Mouse (Mus musculus) embryonic facial prominence, embryonic 13.5 days (tissue): Measurements from ENCODE around the gene Arhgap15. TPM values are rescaled to one million over a fixed set of nuclear protein-coding genes. Genes with fewer than 3 reads are reported as not detected.

Experiments used
- ATAC-seq: fragments of 200-750 bp; cut with Nextera tagmentation; 2 replicates; pipeline ENCODE4 v1.8.0; 2017; ENCODE audit warnings: low read depth; ENCODE audit not compliant: insufficient number of reproducible peaks, insufficient read depth, low FRiP score, low TSS enrichment
- H3K27ac ChIP-seq: fragments of 300-500 bp; sonication (generic); 2 replicates; pipeline ENCODE4 v1.5.1; 2015; ENCODE audit warnings: moderate library complexity, mild to moderate bottlenecking, inconsistent platforms
- H3K27me3 ChIP-seq: fragments of 300-500 bp; sonication (generic); 2 replicates; pipeline ENCODE4 v1.6.1; 2015; ENCODE audit warnings: mild to moderate bottlenecking, inconsistent platforms
- H3K36me3 ChIP-seq: fragments of 300-500 bp; sonication (generic); 2 replicates; pipeline ENCODE4 v1.6.1; 2015; ENCODE audit warnings: mild to moderate bottlenecking, inconsistent platforms
- H3K4me1 ChIP-seq: fragments of 300-500 bp; sonication (generic); 2 replicates; pipeline ENCODE4 v1.6.1; 2015; ENCODE audit warnings: inconsistent platforms
- H3K4me2 ChIP-seq: fragments of 300-500 bp; sonication (generic); 2 replicates; pipeline ENCODE4 v1.6.1; 2015; ENCODE audit warnings: moderate library complexity, mild to moderate bottlenecking, inconsistent platforms
- H3K4me3 ChIP-seq: fragments of 300-500 bp; sonication (generic); 2 replicates; pipeline ENCODE4 v1.5.1; 2015; ENCODE audit warnings: mild to moderate bottlenecking, inconsistent platforms
- H3K9ac ChIP-seq: fragments of 300-500 bp; sonication (generic); 2 replicates; pipeline ENCODE4 v1.6.1; 2015; ENCODE audit warnings: mild to moderate bottlenecking, inconsistent platforms
- H3K9me3 ChIP-seq: fragments of 300-500 bp; sonication (generic); 2 replicates; pipeline ENCODE4 v1.6.1; 2016; ENCODE audit warnings: inconsistent platforms
- WGBS: fragments of 180-500 bp; shearing (Covaris S2); methylation state at CpG from one replicate; pipeline ENCODE4 v1.1.7; 2015; ENCODE audit warnings: mixed read lengths; 5-methylcytosine and 5-hydroxymethylcytosine counted together
- polyA plus RNA-seq: library from polyadenylated mRNA; unstranded; fragments of >200 nt; fragmentation: Nextera tagmentation; extraction: Ambion mirVana; gene quantifications from 2 replicates; pipeline ENCODE4 v1.2.1, GENCODE M21; 2015

Arhgap15 gene
- polyA plus RNA-seq, 1 experiment from 2014 or later, result 1.6 TPM

DNA sequence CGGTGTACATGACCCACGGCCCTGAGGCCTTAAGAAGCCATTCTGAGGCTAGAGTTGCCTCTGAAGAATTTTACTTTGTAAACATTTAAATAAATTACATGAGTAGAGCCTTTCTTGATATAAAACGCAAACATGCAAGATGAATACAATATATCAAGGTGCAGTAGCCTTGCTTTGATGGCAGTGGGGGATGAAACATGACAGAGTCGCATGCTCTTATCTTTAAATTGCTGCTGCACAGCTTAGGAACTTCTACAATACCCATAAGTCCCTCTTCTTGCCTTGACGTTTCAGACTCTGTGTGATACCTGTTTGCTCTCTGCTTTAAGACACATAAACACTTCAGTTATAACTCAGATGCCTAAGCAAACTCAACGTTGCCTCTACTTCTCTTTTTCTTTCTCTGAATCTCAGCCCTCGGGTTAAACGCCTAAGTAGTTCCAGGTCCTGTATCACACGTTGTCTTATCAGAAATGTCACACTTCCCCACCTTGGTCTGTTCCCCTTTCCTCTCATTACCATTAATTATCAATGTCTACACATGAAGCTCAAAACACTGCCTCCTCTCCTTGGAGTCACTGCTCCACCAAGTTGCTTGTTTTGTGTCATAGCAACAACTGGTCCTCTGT lies 9.3 kb upstream of the Arhgap15 start:
- no peaks in the 10 kb centered on the region for H3K36me3 ChIP-seq
- H3K4me2 ChIP-seq, result no peak overlapping the region
- no peak for ATAC-seq
- H3K27me3 ChIP-seq, result no peaks in the 10 kb centered on the region
- H3K9ac ChIP-seq, result no peak overlapping the region
- H3K4me3 ChIP-seq, result no peak overlapping the region
- H3K4me1 ChIP-seq, result no peaks in the 10 kb centered on the region
- H3K9me3 ChIP-seq, result no peaks in the 10 kb centered on the region
- H3K27ac ChIP-seq, result no peak overlapping the region
- 80% methylated on average over 9 of the region's 9 CpGs for WGBS

DNA sequence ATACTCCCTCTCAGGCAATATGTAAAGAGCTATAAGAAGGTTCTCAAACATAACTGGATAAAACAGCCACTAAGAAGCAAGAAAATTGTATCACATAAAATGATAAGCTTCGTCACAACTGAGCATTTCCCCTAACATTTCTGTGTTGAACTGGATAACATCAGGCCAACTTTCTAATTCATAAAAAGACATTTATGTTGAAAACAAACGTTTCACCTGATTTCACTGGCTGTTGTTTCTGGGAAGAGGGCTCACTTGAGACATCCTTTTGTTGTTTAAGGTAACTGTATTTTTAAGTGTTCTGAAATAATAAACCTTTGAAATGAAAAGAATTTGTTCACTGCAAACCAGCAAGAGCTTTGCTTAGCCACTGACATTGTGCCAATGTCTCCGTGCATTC lies 697 bp downstream of the Arhgap15 start:
- no peaks in the 10 kb centered on the region for H3K9me3 ChIP-seq
- no peak overlapping the region for H3K4me3 ChIP-seq
- H3K27ac ChIP-seq, result no peak overlapping the region
- no peaks in the 10 kb centered on the region for H3K27me3 ChIP-seq
- ATAC-seq, result no peak
- no peak overlapping the region for H3K9ac ChIP-seq
- H3K4me1 ChIP-seq, result no peaks in the 10 kb centered on the region
- H3K36me3 ChIP-seq, result no peaks in the 10 kb centered on the region
- WGBS, result 74% methylated on average over 3 of the region's 3 CpGs
- no peak overlapping the region for H3K4me2 ChIP-seq

DNA sequence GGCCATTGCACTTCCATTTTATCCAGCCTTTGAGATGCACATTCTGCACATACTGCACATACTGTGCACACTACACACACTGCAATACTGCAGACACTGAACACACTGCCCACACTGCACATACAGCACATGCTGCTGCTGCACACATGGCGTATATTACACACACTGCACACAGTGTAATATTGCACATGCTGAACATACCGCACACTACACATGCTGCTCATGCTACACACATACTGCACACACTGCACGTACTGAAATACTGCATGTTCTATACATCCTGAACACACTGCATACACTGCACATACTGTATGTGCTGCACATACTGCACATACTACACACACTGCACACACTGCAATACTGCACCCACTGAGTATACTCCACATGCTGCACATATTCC lies 7.3 kb downstream of the Arhgap15 start:
- no peak overlapping the region for H3K4me2 ChIP-seq
- 94% methylated on average over 3 of the region's 3 CpGs for WGBS

DNA sequence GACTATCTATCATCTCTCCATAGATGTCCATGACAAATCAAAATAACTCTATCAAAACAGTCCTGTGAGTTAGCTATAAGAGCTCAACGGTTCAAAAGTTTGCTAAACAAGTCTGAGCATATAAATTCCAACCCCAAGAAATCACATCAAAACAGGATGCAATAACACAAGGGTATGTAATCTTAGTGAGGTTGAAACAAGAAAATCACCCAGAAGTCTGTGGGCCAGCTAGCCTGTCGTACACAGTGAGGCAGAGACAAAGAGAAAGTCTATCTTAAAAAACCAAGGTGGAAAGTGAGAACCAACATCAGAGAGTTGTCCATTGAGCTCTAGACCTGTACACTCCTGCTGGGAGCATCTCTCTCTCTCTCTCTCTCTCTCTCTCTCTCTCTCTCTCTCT lies 8.0 kb downstream of the Arhgap15 start:
- Histone ChIP-seq H3K36me3 (no peaks in the 10 kb centered on the region), H3K27ac (no peak overlapping the region), H3K4me3 (no peak overlapping the region), H3K9me3 (no peaks in the 10 kb centered on the region), H3K27me3 (no peaks in the 10 kb centered on the region), H3K4me2 (no peak overlapping the region), H3K9ac (no peak overlapping the region), H3K4me1 (0 out of 2 replicates have a peak, but pooled peaks cover 4% of the 10 kb centered on the region)
- ATAC-seq, result no peak
- WGBS, result 76% methylated on average over 2 of the region's 2 CpGs

More for the DNA sequence above, 7.3 kb downstream of the Arhgap15 start:
- Histone ChIP-seq H3K9me3 (no peaks in the 10 kb centered on the region), H3K4me1 (0 out of 2 replicates have a peak, but pooled peaks cover 2% of the 10 kb centered on the region), H3K9ac (no peak overlapping the region), H3K36me3 (no peaks in the 10 kb centered on the region), H3K27ac (no peak overlapping the region), H3K4me3 (no peak overlapping the region), H3K27me3 (no peaks in the 10 kb centered on the region)
- no peak for ATAC-seq

DNA sequence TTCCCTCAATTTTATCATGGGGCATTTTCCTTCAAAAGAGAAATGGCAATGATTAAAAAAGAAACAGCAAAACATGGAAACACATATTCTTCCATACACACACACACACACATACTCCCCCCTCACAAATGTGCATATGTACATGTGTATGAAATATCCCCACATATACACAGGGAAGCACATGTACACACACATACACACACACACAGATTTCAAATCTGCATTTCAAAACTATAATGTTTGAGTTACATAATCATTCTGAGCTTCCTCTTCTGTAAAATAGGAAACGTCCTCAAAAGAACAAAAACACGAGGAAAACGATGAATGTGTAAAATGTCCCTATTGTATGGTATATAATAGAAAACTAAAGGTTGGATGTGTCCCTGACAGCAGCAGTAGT lies 13.1 kb downstream of the Arhgap15 start:
- 0 out of 2 replicates have a peak, but pooled peaks cover 4% of the 10 kb centered on the region for H3K4me1 ChIP-seq
- WGBS, result 88% methylated on average over 3 of the region's 3 CpGs
- no peak overlapping the region for H3K9ac ChIP-seq
- no peak for ATAC-seq
- H3K4me2 ChIP-seq, result no peak overlapping the region
- H3K36me3 ChIP-seq, result no peaks in the 10 kb centered on the region
- no peaks in the 10 kb centered on the region for H3K9me3 ChIP-seq
- no peak overlapping the region for H3K4me3 ChIP-seq
- H3K27ac ChIP-seq, result no peak overlapping the region
- no peaks in the 10 kb centered on the region for H3K27me3 ChIP-seq

DNA sequence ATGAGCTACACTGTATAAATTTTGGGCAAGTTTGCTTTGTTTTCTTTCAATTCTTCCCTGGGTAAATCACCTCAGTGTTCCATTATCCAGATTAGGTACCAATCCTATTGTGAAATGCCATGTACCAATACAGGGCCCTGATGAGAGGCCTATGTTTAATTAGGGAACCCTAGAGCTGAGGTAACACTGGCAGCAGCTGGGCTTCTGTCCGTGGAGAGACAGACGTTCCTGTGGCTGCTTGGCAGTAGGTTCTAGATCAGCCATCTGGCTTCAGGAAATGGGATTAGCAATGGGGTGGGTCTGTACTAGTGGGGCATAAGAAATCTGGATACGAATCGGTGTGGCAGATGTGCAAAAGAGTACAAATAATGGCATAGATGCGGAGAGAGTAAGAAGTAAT lies 14.7 kb downstream of the Arhgap15 start:
- Histone ChIP-seq H3K4me2 (no peak overlapping the region), H3K27me3 (no peaks in the 10 kb centered on the region), H3K9me3 (no peaks in the 10 kb centered on the region), H3K4me1 (0 out of 2 replicates have a peak, but pooled peaks cover 4% of the 10 kb centered on the region), H3K9ac (no peak overlapping the region), H3K36me3 (no peaks in the 10 kb centered on the region), H3K27ac (no peak overlapping the region), H3K4me3 (no peak overlapping the region)
- no peak for ATAC-seq
- 65% methylated on average over 5 of the region's 5 CpGs for WGBS

DNA sequence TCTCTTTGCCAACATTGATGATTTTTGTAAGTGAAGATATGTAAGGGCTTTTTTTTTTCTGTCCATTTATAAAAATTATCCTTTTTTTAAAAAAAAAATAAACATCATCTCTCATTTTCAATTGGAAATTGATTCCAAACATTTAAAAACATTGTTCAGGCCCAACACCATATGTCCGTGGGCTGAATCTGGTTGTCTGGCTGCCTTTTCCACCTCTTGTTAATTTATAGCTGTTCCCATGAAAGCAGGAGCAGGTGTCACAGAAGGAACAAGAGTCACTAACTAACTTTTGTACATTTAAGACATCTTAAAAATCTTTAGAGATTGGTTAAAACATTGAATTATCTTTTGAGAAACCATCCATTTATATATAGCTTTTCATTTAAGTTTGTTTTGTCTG lies 15.8 kb downstream of the Arhgap15 start:
- 71% methylated on average over 1 of the region's 1 CpGs for WGBS

DNA sequence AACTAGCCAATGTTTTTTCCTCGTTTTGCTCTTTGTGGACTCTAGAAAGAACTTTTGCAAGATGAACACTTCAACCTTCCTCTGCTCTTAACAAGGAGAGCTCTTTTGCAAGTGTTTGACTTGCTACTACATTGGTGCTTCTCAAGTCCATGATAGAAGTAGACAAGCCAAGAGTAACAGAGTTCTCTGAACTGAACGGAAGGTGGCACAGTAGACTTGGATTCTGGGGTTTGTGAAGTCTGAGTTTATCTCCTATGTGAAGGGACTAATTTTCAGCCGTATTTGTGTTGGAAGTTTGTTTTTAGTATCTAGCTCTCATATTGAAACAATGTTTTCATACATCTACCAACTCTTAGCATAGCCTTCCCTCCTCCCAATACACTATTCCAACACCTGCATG lies 17.6 kb downstream of the Arhgap15 start:
- no peaks in the 10 kb centered on the region for H3K27me3 ChIP-seq
- no peaks in the 10 kb centered on the region for H3K4me1 ChIP-seq
- H3K4me3 ChIP-seq, result no peak overlapping the region
- no peaks in the 10 kb centered on the region for H3K9me3 ChIP-seq
- no peak overlapping the region for H3K27ac ChIP-seq
- no peak for ATAC-seq
- H3K36me3 ChIP-seq, result no peaks in the 10 kb centered on the region
- no peak overlapping the region for H3K9ac ChIP-seq
- WGBS, result 85% methylated on average over 3 of the region's 3 CpGs
- H3K4me2 ChIP-seq, result no peak overlapping the region

More for the DNA sequence above, 15.8 kb downstream of the Arhgap15 start:
- H3K9ac ChIP-seq, result no peak overlapping the region
- no peak overlapping the region for H3K27ac ChIP-seq
- H3K36me3 ChIP-seq, result no peaks in the 10 kb centered on the region
- ATAC-seq, result no peak
- no peak overlapping the region for H3K4me2 ChIP-seq
- no peaks in the 10 kb centered on the region for H3K27me3 ChIP-seq
- H3K9me3 ChIP-seq, result no peaks in the 10 kb centered on the region
- H3K4me1 ChIP-seq, result 0 out of 2 replicates have a peak, but pooled peaks cover 4% of the 10 kb centered on the region
- H3K4me3 ChIP-seq, result no peak overlapping the region

DNA sequence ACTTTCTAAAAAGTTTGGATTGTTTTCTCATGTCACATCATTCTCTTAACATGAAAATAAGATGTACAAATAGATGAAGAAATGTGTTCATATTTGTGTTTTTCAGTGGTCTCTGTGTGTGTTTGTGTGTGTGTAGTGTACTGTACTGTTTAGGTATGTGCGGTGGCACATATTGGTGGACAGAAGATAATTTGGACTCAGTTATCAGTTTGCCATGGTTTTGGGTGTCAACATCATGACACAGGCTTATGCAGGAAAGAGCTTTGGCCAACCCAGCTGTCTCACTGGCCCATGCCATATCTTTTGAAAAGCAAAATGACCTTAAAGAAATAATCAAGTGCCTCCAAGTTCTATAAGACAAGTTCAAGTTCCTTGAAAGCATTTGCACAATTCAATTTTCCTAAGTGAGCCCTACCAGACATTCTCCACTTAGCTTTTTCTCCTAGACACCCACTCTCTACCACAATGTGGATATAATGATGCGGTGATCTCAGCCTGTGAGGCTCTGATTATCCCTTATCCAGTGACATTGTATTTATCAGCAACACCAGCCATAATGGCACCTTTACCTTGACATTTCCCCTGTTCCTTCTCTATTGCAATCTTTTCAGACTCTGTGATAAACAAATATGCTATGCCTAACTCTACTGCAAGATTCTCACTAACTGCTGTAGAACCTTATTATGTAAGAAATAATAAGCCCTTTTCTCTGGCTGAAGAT lies 21.4 kb downstream of the Arhgap15 start:
- ATAC-seq, result no peak
- Histone ChIP-seq H3K9ac (no peak overlapping the region), H3K4me2 (no peak overlapping the region), H3K27ac (no peak overlapping the region), H3K4me3 (no peak overlapping the region), H3K36me3 (no peaks in the 10 kb centered on the region), H3K27me3 (no peaks in the 10 kb centered on the region), H3K9me3 (no peaks in the 10 kb centered on the region), H3K4me1 (no peaks in the 10 kb centered on the region)
- 95% methylated on average over 2 of the region's 2 CpGs for WGBS

DNA sequence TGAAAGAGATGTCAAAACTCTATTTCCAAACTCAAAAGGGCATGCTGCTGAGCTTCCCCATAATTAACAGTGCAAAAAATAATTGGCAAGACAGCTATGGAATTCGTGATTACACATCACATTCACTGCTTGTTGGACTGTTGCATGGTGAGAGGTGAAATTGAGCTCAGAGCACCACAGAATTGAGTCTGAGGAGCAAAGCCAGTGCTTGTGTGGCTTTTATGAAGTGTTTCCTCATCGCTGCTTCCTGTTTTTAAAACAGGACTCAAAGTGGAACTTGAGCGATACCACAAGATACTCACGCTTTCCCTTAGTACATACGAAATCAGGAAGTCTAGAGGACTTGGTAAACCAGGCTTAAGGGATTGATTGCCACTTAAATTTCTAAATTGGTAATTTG lies 24.0 kb downstream of the Arhgap15 start:
- Histone ChIP-seq H3K27me3 (no peaks in the 10 kb centered on the region), H3K4me2 (no peak overlapping the region), H3K9ac (no peak overlapping the region), H3K9me3 (no peaks in the 10 kb centered on the region), H3K4me1 (no peaks in the 10 kb centered on the region), H3K27ac (no peak overlapping the region), H3K4me3 (no peak overlapping the region), H3K36me3 (no peaks in the 10 kb centered on the region)
- ATAC-seq, result no peak
- 83% methylated on average over 5 of the region's 5 CpGs for WGBS

DNA sequence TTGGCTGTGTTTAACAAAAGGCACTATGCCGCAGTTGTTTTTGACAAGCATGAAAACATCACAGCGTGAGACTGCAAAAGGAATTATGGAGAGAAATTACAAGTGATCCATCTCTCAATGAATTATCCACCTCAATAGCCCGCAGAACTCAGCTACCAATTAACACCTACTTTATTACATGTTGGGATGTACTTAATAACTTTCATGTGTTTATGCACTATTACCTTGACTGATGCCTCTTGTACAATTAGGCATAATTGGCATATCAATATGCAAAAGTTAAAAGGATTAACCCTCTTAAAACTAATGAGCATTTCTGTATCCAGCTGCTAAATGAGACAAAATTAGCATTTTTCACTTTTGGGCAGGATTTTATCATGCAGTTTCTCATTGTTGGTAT lies 33.5 kb downstream of the Arhgap15 start:
- no peak overlapping the region for H3K9ac ChIP-seq
- WGBS, result 75% methylated on average over 3 of the region's 3 CpGs

More for the DNA sequence above, 33.5 kb downstream of the Arhgap15 start:
- no peak overlapping the region for H3K4me2 ChIP-seq
- no peaks in the 10 kb centered on the region for H3K36me3 ChIP-seq
- no peak for ATAC-seq
- no peak overlapping the region for H3K4me3 ChIP-seq
- peaks cover 8% of the 10 kb centered on the region; the same call in 1 of the 2 replicates for H3K4me1 ChIP-seq
- H3K9me3 ChIP-seq, result no peaks in the 10 kb centered on the region
- peaks cover 7% of the 10 kb centered on the region for H3K27me3 ChIP-seq
- no peak overlapping the region for H3K27ac ChIP-seq
